In the genomic region with DNA sequence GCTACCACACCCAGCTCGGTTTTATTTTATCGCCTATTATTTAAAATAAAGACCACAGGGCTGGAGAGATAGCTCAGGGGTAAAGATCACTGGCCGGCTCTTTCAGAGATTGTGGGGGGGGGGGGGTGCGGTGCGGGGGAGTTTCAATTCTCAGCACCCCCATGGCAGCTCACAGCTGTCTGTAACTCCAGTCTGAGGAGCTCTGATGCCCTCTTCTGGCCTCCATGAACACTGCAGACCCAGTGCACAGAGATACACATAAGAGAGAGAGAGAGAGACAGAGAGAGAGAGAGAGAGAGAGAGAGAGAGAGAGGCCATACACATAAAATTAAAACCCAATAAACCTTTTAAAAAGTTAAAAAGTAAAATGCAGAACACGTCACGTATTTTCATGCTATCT, we compare ENCODE assay signal across 29 mouse cellular contexts. TPM values are rescaled to one million over a fixed set of nuclear protein-coding genes. Genes with fewer than 3 reads are reported as not detected.
DNase-seq lines count a peak whose midpoint lies in the region; ATAC-seq and TF ChIP-seq lines count a peak whose summit lies in the region.
"Had no signal": no experiment of that assay in that cellular context is flagged by ENCODE, and none has a peak within 500 bp of the region (broad histone marks: within the 10 kb centered on the region; RNA-seq: fewer than 3 reads in every experiment).

No protein-coding gene starts in this region.

- no peak for ATAC-seq in kidney, postnatal 0 days (replicated peaks; ENCODE audit: low FRiP score, low read depth)
- no peak for ATAC-seq in stomach, postnatal 0 days (ENCODE audit: low FRiP score, low TSS enrichment)
- ATAC-seq: forebrain, embryonic 13.5 days; forebrain, embryonic 16.5 days; hindbrain, embryonic 16.5 days had no signal

- H3K9me3 ChIP-seq in kidney, postnatal 0 days (replicated peaks; ENCODE audit: low read length): no peaks in the 10 kb centered on the region
- no peaks in the 10 kb centered on the region for H3K9me3 ChIP-seq in ES-Bruce4 (replicated peaks; ENCODE audit: control insufficient read depth, insufficient read depth, low read length, poor library complexity, severe bottlenecking)
- no peaks in the 10 kb centered on the region for H3K9me3 ChIP-seq in stomach, postnatal 0 days (ENCODE audit: control insufficient read depth, low read length)
- H3K9me3 ChIP-seq in heart, embryonic 10.5 days: no peaks in the 10 kb centered on the region
- H3K9me3 ChIP-seq: embryonic facial prominence, embryonic 13.5 days; forebrain, embryonic 13.5 days had no signal

- DNase-seq in kidney, postnatal 0 days (ENCODE audit: low spot score): no peak
- no peak for DNase-seq in kidney, postnatal 10 days
- DNase-seq in R1 (ENCODE audit: low read depth, low spot score): peak; percentile 59
- DNase-seq in stomach, postnatal 0 days (ENCODE audit: low spot score): no peak
- DNase-seq in right cerebral cortex, adult 18-20 months: no peak
- DNase-seq in heart, embryonic 10.5 days (ENCODE audit: low spot score): no peak
- DNase-seq: adrenal gland, adult 2 months; adrenal gland, postnatal 14 days; B cell, adult 2 months; cerebellum, adult 11-12 months; cerebellum, adult 8-10 months; cerebellum, postnatal 10 days; cerebellum, postnatal 36 days; embryo, embryonic 11 days; gastrocnemius, postnatal 10 days; gastrocnemius, postnatal 36 days; heart, adult 2 months; heart, postnatal 36 days had no signal

- 0 out of 2 replicates have a peak, but pooled peaks cover 2% of the 10 kb centered on the region for H3K4me1 ChIP-seq in kidney, postnatal 0 days (replicated peaks; ENCODE audit: insufficient read depth, low read length)
- peaks cover 5% of the 10 kb centered on the region for H3K4me1 ChIP-seq in ES-Bruce4 (ENCODE audit: control insufficient read depth, insufficient read depth, low read length)
- no peaks in the 10 kb centered on the region for H3K4me1 ChIP-seq in stomach, postnatal 0 days (replicated peaks; ENCODE audit: control insufficient read depth, insufficient read depth)
- no peaks in the 10 kb centered on the region for H3K4me1 ChIP-seq in heart, embryonic 10.5 days

- H3K27ac ChIP-seq in kidney, postnatal 0 days: no peak overlapping the region
- H3K27ac ChIP-seq in ES-Bruce4 (ENCODE audit: insufficient read depth, low read length): no peak overlapping the region
- no peak overlapping the region for H3K27ac ChIP-seq in stomach, postnatal 0 days (replicated peaks)
- no peak overlapping the region for H3K27ac ChIP-seq in heart, embryonic 10.5 days
- H3K27ac ChIP-seq: embryonic facial prominence, embryonic 10.5 days; embryonic facial prominence, embryonic 13.5 days; forebrain, embryonic 13.5 days; heart, adult 2 months; hindbrain, embryonic 10.5 days; hindbrain, embryonic 13.5 days had no signal

- no peaks in the 10 kb centered on the region for H3K36me3 ChIP-seq in kidney, postnatal 0 days (ENCODE audit: insufficient read depth, low read length)
- H3K36me3 ChIP-seq in ES-Bruce4 (ENCODE audit: control insufficient read depth, insufficient read depth, low read length, poor library complexity, severe bottlenecking): no peaks in the 10 kb centered on the region
- H3K36me3 ChIP-seq in stomach, postnatal 0 days (ENCODE audit: control insufficient read depth, insufficient read depth, low read length): no peaks in the 10 kb centered on the region
- H3K36me3 ChIP-seq in heart, embryonic 10.5 days: no peaks in the 10 kb centered on the region
- H3K36me3 ChIP-seq: embryonic facial prominence, embryonic 10.5 days; embryonic facial prominence, embryonic 13.5 days; hindbrain, embryonic 10.5 days; hindbrain, embryonic 13.5 days had no signal

- peaks cover 16% of the 10 kb centered on the region for H3K27me3 ChIP-seq in kidney, postnatal 0 days (ENCODE audit: insufficient read depth, low read length)
- no peaks in the 10 kb centered on the region for H3K27me3 ChIP-seq in ES-Bruce4 (ENCODE audit: control insufficient read depth, insufficient read depth, low read length, poor library complexity, severe bottlenecking)
- H3K27me3 ChIP-seq in stomach, postnatal 0 days (ENCODE audit: control insufficient read depth, insufficient read depth, low read length): no peaks in the 10 kb centered on the region; the same call in 1 of the 2 replicates
- H3K27me3 ChIP-seq in heart, embryonic 10.5 days (ENCODE audit: insufficient read depth, poor library complexity, severe bottlenecking): peaks cover 51% of the 10 kb centered on the region
- H3K27me3 ChIP-seq: CH12.LX had no signal

- H3K4me2 ChIP-seq in kidney, postnatal 0 days (ENCODE audit: low read length): no peak overlapping the region
- no peak overlapping the region for H3K4me2 ChIP-seq in stomach, postnatal 0 days (replicated peaks; ENCODE audit: low read depth)
- H3K4me2 ChIP-seq: embryonic facial prominence, embryonic 13.5 days; forebrain, embryonic 13.5 days; heart, embryonic 11.5 days; hindbrain, embryonic 13.5 days had no signal

- no peak for TF ChIP-seq POLR2A in ES-Bruce4 (IDR thresholded peaks at IDR 0.05; ENCODE audit: insufficient read depth, low read length)

- 74% methylated on average over 7 of the region's 7 CpGs for WGBS in kidney, postnatal 0 days
- WGBS in stomach, postnatal 0 days: 44% methylated on average over 7 of the region's 7 CpGs
- WGBS in heart, embryonic 10.5 days: 49% methylated on average over 7 of the region's 7 CpGs

- TF ChIP-seq EP300 in ES-Bruce4 (IDR thresholded peaks at IDR 0.05; ENCODE audit: insufficient read depth, low read depth, low read length): no peak
- no peak for TF ChIP-seq EP300 in stomach, postnatal 0 days (optimal IDR thresholded peaks at IDR 0.05)

- peak; percentile 6; the same call in 1 of the 2 replicates for TF ChIP-seq CTCF in kidney, postnatal 0 days (IDR thresholded peaks at IDR 0.05; ENCODE audit: low read depth)
- peak; percentile 53 for TF ChIP-seq CTCF in ES-Bruce4 (IDR thresholded peaks at IDR 0.05; ENCODE audit: low read depth, low read length)
- peak; percentile 12; the same call in 1 of the 2 replicates for TF ChIP-seq CTCF in stomach, postnatal 0 days (IDR thresholded peaks at IDR 0.05; ENCODE audit: low read depth)

- no peak overlapping the region for H3K9ac ChIP-seq in kidney, postnatal 0 days (ENCODE audit: low read depth, low read length)
- H3K9ac ChIP-seq in ES-Bruce4 (ENCODE audit: low read depth, poor library complexity, severe bottlenecking): no peak overlapping the region
- H3K9ac ChIP-seq in stomach, postnatal 0 days (ENCODE audit: low read length): no peak overlapping the region
- H3K9ac ChIP-seq: embryonic facial prominence, embryonic 13.5 days; forebrain, embryonic 13.5 days; hindbrain, embryonic 13.5 days had no signal

- H3K4me3 ChIP-seq in kidney, postnatal 0 days (replicated peaks; ENCODE audit: low read depth, low read length): no peak overlapping the region
- H3K4me3 ChIP-seq in ES-Bruce4 (ENCODE audit: low read depth, low read length): no peak overlapping the region
- no peak overlapping the region for H3K4me3 ChIP-seq in stomach, postnatal 0 days (ENCODE audit: low read depth, low read length)
- no peak overlapping the region for H3K4me3 ChIP-seq in heart, embryonic 10.5 days
- H3K4me3 ChIP-seq: embryonic facial prominence, embryonic 10.5 days; embryonic facial prominence, embryonic 13.5 days; erythroblast, embryonic 14.5 days; forebrain, embryonic 13.5 days; heart, adult 2 months; hindbrain, embryonic 10.5 days; hindbrain, embryonic 13.5 days had no signal

RNA-seq across cellular contexts. Expression of a gene that starts 34.4 kb away (rescaled TPM):
- 32.9 and 36.8 TPM in 2 replicates for polyA plus RNA-seq in kidney, postnatal 0 days (2015; fragmentation: Nextera tagmentation; extraction: Ambion mirVana)
- 29.8 and 30.1 TPM in 2 replicates for polyA plus RNA-seq in ES-Bruce4 (2011; ENCODE audit: insufficient read depth, insufficient read length, low read depth, missing spikeins)
- polyA plus RNA-seq in stomach, postnatal 0 days (2015; fragmentation: Nextera tagmentation; extraction: Ambion mirVana): 6.8 and 7.5 TPM in 2 replicates
- 17.0 and 41.7 TPM in 2 replicates for polyA plus RNA-seq in heart, embryonic 10.5 days (2016; fragmentation: Nextera tagmentation; extraction: Ambion mirVana)
- polyA plus RNA-seq: erythroblast, embryonic 14.5 days had no signal
